Mouse (Mus musculus): Measurements from ENCODE around the gene Atg5.
A peak's percentile ranks its signal among the peaks of the same experiment; 100 is the strongest.
"Not testable (repeated sequence)": the region's sequence is repeated elsewhere in the genome, so short reads cannot be mapped to it uniquely, and the experiment has no call there.

The Atg5 gene

DNA sequence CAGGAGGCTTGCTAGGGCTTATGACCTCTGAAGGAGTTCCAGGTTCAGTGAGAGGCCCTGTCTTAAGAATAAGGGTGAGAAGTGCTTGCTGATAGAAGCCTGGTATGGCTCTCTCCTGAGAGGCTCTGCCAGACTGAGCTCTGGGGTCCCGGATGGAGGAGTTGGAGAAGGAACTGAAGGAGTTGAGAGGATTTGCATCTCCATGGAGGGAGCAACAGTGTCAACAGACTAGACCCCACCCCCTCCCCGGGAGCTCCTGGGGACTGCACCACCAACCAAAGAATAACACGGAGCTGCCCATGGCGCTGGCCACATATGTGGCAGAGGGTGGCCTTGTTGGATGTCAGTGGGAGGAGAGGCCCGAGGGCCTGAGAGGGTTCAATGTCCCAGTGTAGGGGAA lies 47.1 kb downstream of the Atg5 start:
- DNase-seq (ENCODE audit: low spot score in 2 of 2) = no peak

DNA sequence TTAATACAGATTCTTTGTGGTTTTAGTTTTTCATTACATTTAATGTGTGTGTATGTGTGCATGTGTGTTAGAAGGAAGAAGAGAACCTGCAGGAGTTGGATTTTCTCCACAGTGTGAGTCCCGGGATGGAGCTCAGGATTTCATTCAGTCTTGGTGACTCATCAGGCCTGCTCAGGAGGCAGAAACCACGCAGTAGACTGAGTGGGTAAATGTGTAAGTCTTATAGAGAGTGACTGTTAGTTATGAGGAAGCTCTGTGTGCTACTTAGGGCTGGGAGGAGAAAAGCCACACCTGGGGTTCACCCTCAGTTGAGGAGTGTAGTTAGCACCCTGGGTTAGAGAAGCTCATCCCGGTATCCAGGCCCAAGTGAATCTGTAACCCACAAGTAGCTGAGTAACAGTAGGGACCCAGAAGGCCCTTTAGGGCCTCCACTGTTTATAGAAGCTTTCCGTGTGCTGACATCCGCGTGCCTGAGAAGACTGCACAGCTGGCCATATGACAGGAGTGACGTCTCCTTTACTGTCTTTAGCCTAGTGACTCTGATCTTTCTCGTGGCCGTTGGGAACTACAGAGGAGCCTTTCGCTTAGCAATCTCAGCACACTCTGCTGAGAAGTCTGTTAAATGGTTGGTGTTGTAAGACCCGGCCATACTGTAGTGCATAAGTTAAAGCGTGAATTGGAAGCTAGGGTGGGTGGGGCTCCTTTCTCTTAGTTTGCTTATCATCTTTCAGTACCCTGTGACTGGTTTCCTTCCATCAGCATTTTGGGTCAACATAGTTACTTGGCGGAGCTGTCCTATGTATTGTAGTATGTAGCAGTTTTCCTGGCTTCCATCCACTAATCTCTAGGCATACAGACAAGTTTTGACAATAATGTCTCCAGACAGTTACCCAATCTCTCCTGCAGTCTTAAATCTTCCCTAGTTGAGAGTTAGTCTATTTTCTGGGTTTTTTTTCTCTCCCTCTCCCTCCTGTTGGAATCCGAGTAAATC lies 48.4 kb downstream of the Atg5 start:
- no peak for DNase-seq (ENCODE audit: low spot score in 2 of 2)

DNA sequence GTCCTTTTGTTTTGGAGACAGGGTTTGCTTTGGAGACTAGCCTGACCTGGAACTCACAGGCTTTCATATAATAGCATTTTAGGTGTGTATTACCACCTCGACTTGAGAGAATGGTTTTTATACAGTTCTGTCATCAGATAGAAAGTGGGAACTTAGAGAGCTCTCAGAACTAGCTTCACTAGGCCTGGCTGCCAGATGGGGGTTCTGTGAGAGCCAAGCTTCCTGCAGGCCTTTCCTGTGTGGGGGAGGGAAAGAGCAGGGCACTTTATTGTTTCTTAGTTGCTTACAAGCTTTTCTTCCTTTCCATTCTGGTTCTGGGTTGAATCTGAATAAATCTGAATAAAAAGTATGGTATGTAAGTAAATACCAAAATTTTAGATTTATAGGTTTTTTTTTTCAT lies 54.0 kb downstream of the Atg5 start:
- no peak for DNase-seq (ENCODE audit: low spot score in 2 of 2)

DNA sequence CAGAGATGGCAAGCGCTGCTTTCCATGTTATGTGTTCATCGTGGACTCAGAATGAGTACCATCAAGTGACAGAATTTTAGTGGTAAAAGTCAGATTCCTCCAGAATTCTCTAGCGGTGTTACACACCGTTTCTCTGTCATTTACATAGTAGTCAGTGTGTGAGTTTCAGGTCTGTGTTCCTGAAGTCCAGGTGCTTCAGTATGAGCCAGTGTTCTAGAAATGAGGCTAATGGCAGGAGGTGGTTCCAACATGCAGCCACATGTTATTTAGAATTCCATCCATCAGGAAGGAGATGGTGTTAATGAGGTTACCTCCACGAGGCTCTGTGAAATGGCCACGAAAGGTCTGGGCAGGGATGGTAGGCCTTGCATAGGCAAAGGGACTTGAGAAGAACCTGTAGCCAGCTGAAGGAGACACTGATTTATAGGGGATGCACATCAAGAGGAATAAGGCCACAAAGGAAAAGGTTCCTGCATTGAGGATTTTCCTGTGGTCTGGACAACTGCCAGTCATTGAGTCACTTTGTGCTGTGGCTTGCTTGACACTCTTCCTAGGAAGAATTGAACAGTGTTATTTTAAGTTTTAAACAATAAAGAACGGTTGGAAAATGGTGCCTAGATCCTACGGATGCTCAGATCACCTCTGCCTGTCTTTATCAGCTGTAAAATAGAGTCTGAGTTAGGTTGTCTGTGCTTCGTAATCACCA lies 55.1 kb downstream of the Atg5 start:
- no peak for DNase-seq (ENCODE audit: low spot score in 2 of 2)

DNA sequence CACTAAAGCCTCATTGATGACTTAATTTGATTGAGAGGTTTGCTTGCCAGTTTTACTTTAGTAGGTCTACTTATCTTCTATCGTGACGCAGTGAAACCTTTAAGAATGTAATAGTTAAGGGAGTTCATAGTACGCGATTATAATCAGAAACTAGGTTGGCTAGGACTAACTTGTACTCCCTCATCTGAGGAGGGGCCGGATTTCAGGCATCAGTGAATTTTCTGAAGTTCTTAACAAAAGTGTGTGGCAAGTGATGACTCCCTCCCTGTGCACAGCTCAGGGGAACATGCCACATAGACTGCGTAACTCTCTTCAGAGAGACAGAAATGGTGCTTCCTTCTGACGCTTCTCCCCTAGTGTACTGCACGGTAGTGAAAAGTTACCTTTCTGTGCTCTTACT lies 55.7 kb downstream of the Atg5 start:
- no peak for DNase-seq (ENCODE audit: low spot score in 2 of 2)

DNA sequence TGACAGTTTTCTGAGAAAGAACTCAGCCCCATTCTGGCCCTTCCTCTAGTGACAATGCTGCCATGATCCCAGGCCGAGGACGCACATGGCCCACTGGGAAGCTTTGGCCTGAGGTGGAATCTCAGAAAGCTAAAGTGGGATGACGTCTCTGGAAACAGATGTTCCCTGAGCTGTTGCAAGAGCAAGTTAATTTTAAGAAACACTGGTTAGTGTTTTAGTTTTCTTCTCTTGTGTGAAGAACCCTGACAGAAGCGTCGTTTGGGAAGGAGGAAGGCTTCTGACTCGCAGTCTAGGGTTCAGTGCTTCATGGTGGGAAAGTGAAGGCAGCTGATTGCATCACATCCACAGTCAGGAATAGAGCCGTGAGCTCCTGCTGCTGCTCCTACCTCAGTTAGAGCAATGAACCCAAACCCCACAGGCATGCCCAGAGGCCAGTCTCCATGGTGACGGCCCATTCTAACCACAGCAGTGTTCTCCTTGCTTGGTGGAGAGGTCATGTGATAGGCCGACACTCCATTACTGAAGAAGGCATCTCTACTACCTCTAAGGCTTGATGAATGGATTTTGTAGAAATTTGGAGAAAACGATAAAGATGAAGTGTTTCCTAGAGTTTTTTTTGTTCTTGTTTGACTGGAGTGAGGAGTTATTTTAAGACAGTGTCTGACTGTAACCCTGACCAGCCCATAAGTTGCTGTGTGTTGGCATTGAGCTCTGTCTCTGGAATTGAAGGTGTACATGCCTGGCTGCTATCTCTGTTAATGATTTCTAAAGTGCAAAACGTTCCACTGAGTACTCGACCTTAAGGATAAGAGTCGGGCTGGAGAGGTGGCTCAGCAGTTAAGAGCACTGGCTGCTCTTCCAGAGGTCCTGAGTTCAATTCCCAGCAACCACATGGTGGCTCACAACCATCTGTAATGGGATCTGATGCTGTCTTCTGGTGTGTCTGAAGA lies 57.7 kb downstream of the Atg5 start:
- no peak for DNase-seq (ENCODE audit: low spot score in 2 of 2)

DNA sequence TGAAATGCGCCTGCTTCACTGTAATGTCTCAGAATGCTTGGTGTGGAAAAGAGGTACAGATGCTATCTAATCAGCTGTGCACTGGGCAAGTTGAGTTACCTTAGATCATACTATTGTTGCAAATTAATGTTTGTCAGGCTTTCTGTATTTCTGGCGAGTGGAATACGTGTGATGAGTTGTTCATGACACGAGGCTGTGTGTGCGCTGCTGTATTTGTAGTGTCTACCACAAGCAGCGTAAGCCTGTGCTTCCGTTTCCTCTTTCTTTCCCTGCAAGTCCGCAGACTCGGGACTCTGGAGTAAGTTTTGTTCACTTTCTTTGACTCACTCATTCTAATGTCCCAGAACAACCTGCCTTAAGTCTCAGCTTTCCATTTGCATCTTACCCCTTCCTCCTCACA lies 58.9 kb downstream of the Atg5 start:
- no peak for DNase-seq (ENCODE audit: low spot score in 2 of 2)

DNA sequence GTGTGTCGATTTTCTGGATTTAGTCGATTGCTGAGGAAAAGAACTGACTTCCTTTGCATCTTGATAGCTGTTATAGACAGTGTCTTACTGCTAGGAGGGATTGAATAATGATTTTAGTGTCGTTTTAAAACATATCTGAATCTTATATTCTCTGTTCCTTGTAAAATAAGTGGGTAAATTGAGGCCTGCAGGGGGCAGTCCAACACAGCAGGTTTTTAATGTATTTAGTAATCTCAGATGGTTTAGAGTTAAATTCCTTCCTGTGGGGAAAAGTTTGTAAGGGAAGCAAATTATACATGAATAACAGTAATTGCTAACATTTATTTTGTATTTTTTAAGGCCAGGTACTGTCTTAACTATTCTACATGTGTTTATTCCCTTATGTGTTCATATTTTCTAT lies 60.2 kb downstream of the Atg5 start:
- DNase-seq (ENCODE audit: low spot score in 2 of 2) = peak in 1 of 2 experiments; percentile 57

DNA sequence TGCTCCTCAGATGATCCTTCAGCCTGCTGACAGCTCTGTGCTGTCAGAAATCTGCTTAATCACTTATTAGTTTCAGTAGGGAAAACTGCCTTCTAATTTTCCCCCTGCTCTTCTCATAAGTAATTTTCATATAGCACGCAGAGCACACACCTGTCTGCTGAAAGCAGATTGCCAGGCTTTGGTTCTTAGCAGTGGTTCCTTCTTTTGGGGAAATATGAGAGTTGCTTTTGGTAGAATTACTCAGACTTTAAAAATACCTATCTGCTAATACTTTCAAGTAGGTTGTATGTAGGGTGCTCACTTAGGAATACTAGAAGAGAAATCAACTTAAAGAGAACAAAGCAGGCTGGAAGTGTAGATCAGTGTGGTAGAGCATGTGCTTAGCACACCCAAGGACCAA lies 62.6 kb downstream of the Atg5 start:
- DNase-seq (ENCODE audit: low spot score in 2 of 2) = no peak

DNA sequence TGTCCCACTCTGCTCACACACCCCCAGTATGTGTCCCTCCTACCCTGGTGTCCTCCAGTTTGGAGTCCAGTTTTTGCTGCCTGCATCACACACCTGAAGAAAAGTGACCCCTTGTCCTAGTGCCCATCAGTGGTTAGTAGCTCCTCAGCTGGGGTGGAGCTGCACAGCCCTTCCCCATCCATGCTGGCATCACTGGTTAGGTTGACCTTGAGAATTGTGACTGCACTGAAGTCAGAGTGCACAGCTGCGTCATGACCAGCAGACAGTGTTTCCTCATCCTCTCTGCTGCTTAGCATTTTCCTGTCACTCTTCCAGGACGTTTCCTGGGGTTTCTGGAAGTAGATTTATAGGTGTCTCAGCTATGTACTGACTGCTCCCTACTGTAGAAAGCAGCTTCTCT lies 63.3 kb downstream of the Atg5 start:
- no peak for DNase-seq (ENCODE audit: low spot score in 2 of 2)

DNA sequence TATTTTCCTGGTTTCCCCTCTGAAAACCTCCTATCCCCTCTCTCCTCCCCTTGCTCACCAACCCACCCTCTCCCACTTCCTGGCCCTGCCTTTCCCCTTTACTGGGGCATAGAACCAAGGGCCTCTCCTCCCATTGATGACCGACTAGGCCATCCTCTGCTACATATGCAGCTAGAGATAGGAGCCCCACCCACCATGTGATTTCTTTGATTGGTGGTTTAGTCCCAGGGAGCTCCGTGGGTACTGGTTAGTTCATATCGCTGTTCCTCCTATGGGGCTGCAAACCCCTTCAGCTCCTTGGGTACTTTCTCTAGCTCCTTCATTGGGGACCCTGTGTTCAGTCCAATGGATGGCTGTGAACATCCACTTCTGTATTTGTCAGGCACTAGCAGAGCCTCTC lies 64.5 kb downstream of the Atg5 start:
- not testable (repeated sequence) for DNase-seq (ENCODE audit: low spot score in 2 of 2)

DNA sequence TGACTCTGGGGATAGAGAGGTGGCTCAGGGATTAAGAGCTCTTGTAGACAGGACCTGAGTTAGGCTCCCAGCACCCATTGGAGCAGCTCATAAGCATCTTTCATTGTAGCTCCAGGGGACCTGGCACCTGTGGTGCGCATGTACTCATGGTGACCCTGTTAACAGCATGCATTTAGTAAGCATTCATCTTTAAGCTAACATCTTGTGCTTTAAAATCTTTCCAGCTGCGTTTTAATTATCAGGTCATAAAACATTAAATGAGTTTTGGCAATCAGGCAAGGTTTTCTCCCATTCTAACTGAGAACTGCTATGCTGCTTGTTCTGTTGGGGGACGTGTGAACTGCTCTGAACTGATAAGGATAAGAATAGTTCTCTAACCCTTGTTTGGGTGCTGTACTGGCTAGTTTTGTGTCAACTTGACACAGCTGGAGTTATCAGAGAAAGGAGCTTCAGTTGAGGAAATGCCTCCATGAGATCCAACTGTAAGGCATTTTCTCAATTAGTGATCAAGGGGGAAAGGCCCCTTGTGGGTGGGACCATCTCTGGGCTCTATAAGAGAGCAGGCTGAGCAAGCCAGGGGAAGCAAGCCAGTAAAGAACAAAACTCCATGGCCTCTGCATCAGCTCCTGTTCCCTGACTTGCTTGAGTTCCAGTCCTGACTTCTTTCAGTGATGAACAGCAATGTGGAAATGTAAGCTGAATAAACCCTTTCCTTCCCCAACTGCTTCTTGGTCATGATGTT lies 68.7 kb downstream of the Atg5 start:
- DNase-seq (ENCODE audit: low spot score in 2 of 2) = not testable (repeated sequence)

DNA sequence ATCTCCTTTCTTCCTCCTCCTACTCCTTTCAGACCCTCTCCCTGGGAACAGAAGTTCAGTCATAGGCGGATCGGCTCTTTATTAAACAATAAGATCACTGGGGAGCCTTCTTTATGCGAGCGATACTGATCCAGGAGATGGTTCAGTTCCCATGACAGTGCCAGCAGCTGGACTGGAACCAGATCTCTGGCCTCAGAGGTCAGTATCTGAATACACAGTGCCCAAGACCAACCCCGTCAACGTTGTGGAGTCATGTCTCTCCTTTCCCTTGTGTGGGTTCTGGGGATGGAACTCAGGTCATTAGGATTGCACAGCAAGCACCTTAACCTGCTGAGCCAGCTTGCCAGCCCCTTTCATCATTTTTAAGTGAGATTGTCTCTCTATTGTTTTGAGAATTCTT lies 70.4 kb downstream of the Atg5 start:
- no peak for DNase-seq (ENCODE audit: low spot score in 2 of 2)

DNA sequence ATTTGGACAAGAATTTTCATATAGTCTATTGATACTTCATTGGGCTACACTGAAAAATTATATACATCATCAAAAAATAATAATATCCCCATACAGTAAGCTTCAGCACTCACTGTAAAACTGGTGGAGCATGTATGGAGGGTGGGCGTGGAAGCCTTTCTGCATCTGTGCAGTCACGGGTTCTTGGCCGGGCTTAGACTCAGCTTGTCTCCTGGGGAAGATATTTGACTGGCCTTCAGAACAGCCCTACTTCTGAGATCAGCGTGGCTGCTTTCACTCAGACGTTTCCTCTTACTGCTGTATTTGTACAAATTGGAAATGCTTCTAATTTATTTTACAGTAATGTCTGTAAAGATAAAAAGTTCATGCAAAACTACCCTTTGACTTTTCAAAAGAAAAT lies 71.2 kb downstream of the Atg5 start:
- no peak for DNase-seq (ENCODE audit: low spot score in 2 of 2)

DNA sequence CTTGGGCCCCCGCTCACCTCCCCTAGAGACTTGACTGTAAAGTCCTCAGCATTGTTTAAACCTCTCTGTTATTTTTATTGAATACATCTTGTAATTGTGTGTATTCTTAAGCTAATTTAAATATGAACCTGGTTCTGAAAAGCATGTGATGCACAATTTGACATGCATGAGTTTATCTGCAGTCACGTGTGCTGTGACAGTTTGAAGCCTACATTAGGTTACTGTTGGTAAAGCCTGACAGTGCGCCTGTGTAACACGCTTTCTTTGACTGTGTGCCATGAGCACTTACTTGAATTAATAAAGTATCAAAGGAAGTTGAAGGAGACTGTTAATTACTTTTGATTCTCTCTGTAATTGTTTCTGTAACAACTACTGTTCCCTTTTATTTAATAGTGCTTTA lies 72.8 kb downstream of the Atg5 start:
- no peak for DNase-seq (ENCODE audit: low spot score in 2 of 2)

DNA sequence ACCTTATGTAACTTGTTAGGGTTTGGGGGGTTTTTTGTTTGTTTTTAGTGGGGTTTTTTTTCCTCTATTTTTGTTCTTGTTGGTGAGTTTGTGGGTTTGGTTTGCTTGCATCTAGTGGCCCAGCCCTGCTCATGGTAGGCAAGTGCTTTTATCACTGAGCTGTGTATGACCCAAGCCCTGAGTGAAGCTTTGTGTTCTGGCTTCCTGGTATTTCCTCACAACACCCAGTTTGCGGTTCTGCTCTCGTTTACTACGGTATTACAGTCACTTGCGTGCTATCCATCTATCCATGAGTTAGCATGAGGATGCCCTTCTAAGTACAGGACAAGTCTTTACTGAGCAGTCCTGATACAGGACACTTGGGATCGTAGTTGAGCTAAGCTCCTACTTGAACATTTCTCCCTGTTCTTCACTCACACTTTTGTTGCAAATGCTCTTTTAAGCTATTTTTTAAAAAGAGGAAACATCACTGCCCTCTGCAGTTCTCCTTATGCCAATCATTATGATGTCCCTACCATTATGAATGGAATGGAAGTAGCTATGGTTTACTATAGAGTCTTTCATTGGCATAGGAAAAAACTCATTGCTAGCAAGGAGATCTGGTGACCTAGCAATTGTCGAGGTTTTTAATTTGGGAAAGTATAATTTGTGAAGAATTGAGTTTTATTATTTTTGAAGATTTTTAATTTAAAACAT lies 73.8 kb downstream of the Atg5 start:
- DNase-seq (ENCODE audit: low spot score in 2 of 2) = no peak

DNA sequence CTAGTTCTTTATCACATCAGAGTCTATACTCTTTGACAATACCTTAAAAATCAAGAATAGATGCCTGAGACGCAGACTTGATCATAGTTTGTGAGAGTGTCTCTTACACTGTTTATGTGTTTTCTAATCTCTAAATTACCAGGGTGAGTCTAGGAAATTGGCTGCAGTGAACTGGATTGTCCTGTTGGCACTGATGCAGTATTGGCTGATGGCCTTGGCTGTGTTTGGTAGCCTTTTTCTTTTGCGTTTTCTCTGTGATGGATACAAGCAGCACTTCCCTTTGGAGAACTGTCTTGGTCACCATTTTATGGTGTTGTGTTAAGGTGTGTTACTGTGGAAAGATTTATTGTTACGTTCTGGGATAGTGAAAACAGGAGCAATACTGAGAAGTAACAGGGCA lies 75.2 kb downstream of the Atg5 start:
- DNase-seq (ENCODE audit: low spot score in 2 of 2) = no peak

DNA sequence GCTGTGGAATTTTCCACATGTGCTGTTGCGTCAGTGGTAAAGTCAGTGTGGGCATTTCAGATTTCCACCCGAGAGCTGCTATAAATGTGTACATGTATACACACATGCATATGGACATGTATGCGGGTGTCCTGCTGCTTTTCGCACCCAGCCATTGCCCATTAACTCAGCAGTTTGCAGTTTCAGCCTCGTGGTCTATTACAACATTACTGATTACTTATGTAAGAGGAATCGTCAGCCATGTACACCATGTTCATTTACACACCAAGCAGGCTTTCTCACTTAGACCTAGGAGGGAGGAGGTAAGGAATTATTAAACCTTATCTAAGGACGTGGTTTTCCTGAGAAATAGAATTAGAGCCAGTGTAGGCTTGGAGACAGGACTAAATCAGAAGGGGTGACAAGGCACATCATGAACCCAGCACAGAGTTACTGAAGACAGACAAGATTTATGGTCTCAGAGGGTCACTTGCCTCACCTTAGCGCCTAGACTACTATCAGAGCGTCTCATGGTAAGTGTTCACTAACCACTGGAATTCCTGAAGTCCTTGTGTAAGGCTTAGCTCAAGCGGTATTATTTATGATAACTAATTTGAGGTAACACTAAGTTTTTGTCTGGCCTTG lies 79.5 kb downstream of the Atg5 start:
- DNase-seq (ENCODE audit: low spot score in 2 of 2) = no peak

DNA sequence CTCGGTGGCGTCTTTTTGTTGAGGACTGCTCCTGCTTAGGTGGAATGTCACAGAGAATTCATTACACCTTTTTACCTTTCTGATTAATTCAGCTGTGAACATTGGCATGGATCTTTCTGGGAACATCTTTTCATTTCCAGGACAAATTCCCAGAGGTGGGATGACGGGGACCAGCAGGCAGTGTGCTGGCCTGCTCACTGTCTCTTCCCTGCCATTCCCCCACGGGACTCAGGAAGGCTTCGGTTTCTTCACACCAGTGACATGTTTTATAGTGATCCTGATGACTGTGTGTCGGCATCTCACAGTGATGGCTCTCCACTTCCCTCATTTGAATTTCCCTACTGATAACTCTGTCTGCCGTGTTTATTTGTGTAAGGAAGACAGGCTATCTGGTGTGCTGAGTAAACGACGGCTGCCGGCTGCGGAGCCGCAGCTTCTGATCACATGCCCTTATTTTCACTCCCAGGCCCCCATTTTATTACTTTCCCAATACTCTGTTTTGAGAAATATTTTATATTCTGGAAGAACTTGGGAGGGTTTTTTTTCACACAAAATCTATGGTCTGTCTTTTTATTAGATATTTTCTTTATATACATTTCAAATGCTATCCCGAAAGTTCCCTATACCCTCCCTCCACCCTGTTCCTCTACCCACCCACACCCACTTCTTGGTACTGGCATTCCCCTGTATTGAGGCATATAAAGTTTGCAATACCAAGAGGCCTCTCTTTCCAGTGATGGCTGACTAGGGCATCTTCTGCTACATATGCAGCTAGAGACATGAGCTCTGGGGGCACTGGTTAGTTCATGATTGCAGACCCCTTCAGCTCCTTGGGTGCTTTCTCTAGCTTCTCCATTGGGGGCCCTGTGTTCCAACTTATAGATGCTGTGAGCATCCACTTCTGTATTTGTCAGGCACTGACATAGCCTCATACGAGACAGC lies 80.6 kb downstream of the Atg5 start:
- no peak for DNase-seq (ENCODE audit: low spot score in 2 of 2)
